10 mouse cellular contexts compared by ENCODE assay signal in the genomic region with DNA sequence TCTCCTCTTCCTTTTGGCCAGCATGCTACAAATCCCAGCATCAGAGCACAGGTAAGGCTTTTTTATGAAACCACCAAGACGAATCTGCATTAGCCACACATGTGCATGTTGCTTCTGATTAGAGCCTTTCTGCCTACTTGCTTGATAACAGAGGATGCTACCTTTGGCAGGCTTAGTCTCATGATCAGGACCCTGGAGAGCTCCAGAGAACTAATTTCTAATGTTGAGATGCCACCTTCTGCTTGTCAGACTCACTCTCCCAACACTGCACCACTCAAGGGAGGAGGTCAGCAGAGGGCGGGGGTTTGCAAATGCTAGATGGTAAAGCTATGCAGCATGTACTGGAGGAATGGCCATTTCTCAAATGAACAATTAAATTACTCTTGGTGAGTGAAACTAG.
DNase-seq lines count a peak whose midpoint lies in the region; ATAC-seq and TF ChIP-seq lines count a peak whose summit lies in the region.
"Had no signal": no experiment of that assay in that cellular context is flagged by ENCODE, and none has a peak within 500 bp of the region (broad histone marks: within the 10 kb centered on the region; RNA-seq: fewer than 3 reads in every experiment).

No protein-coding gene starts in this region.

- no peak overlapping the region for H3K4me2 ChIP-seq in kidney, embryonic 15.5 days
- no peak overlapping the region for H3K4me2 ChIP-seq in limb, embryonic 14.5 days (replicated peaks; ENCODE audit: low read depth, low read length, severe bottlenecking)
- H3K4me2 ChIP-seq: heart, embryonic 12.5 days; hindbrain, embryonic 15.5 days; liver, embryonic 12.5 days had no signal

- in situ Hi-C loops in ES-E14 (cut with MboI; ENCODE audit: low sequenced_read_pairs in 2 of 2, unreplicated experiment in 2 of 2) = no loop called here

- no peaks in the 10 kb centered on the region for H3K36me3 ChIP-seq in kidney, embryonic 15.5 days
- H3K36me3 ChIP-seq in ES-E14 (ENCODE audit: control insufficient read depth, insufficient read depth, low read length, poor library complexity, severe bottlenecking) = no peaks in the 10 kb centered on the region
- H3K36me3 ChIP-seq in limb, embryonic 14.5 days (ENCODE audit: control insufficient read depth, insufficient read depth, low read length) = no peaks in the 10 kb centered on the region
- H3K36me3 ChIP-seq: heart, embryonic 12.5 days; hindbrain, embryonic 15.5 days; liver, embryonic 12.5 days had no signal

- WGBS in kidney, embryonic 15.5 days = 62% methylated on average over 2 of the region's 2 CpGs
- 61% methylated on average over 2 of the region's 2 CpGs for WGBS in limb, embryonic 14.5 days

- no peak overlapping the region for H3K4me3 ChIP-seq in kidney, embryonic 15.5 days (replicated peaks)
- H3K4me3 ChIP-seq in ES-E14 (ENCODE audit: insufficient read depth in 1 of 2, low read depth in 1 of 2, low read length in 2 of 2, poor library complexity in 1 of 2, severe bottlenecking in 1 of 2) = no peak overlapping the region
- no peak overlapping the region for H3K4me3 ChIP-seq in limb, embryonic 14.5 days (replicated peaks; ENCODE audit: low read length)
- H3K4me3 ChIP-seq: heart, embryonic 12.5 days; hindbrain, embryonic 15.5 days; liver, embryonic 12.5 days had no signal

- H3K9me3 ChIP-seq in kidney, embryonic 15.5 days (replicated peaks) = no peaks in the 10 kb centered on the region
- H3K9me3 ChIP-seq in ES-E14 (ENCODE audit: control insufficient read depth, insufficient read depth, low read depth, low read length) = no peaks in the 10 kb centered on the region
- H3K9me3 ChIP-seq in limb, embryonic 14.5 days (ENCODE audit: control insufficient read depth, low read length) = no peaks in the 10 kb centered on the region
- H3K9me3 ChIP-seq: heart, embryonic 12.5 days; hindbrain, embryonic 15.5 days; liver, embryonic 12.5 days had no signal

- H3K27ac ChIP-seq in kidney, embryonic 15.5 days = no peak overlapping the region
- no peak overlapping the region for H3K27ac ChIP-seq in ES-E14 (ENCODE audit: insufficient read depth, low read depth, low read length, poor library complexity, severe bottlenecking)
- H3K27ac ChIP-seq in limb, embryonic 14.5 days (replicated peaks; ENCODE audit: low read depth, low read length) = no peak overlapping the region
- H3K27ac ChIP-seq: hindbrain, embryonic 15.5 days; liver, embryonic 12.5 days had no signal

- no peaks in the 10 kb centered on the region for H3K27me3 ChIP-seq in kidney, embryonic 15.5 days
- no peaks in the 10 kb centered on the region for H3K27me3 ChIP-seq in limb, embryonic 14.5 days (ENCODE audit: control insufficient read depth, insufficient read depth, low read length)
- H3K27me3 ChIP-seq: heart, embryonic 12.5 days; hindbrain, embryonic 15.5 days; liver, embryonic 12.5 days had no signal

- no peak for TF ChIP-seq POLR2A in limb, embryonic 14.5 days (IDR thresholded peaks at IDR 0.05; ENCODE audit: borderline replicate concordance, extremely low read depth, insufficient read depth, insufficient read length)

- peak; percentile 10 for DNase-seq in kidney, postnatal 10 days
- peak; percentile 47 for DNase-seq in ES-E14 (ENCODE audit: low read depth, low spot score)
- peak; percentile 24 for DNase-seq in WW6 (ENCODE audit: low read depth, low spot score)
- peak; percentile 27 for DNase-seq in limb, embryonic 14.5 days (ENCODE audit: low spot score)
- no peak for DNase-seq in right cerebral cortex, postnatal 36 days (ENCODE audit: low spot score in 2 of 2)
- DNase-seq in spleen, postnatal 36 days (ENCODE audit: low spot score in 2 of 2) = no peak

- ATAC-seq in kidney, embryonic 15.5 days (replicated peaks; ENCODE audit: low FRiP score) = no peak
- no peak for ATAC-seq in limb, embryonic 14.5 days (ENCODE audit: low FRiP score, low read depth)
- ATAC-seq: liver, embryonic 12.5 days had no signal

- H3K9ac ChIP-seq in kidney, embryonic 15.5 days = no peak overlapping the region
- H3K9ac ChIP-seq in ES-E14 (ENCODE audit: insufficient read depth, low read depth, low read length, poor library complexity, severe bottlenecking) = no peak overlapping the region
- no peak overlapping the region for H3K9ac ChIP-seq in limb, embryonic 14.5 days (ENCODE audit: low read depth, low read length, severe bottlenecking)
- H3K9ac ChIP-seq: heart, embryonic 12.5 days; hindbrain, embryonic 15.5 days; liver, embryonic 12.5 days had no signal

- no peaks in the 10 kb centered on the region for H3K4me1 ChIP-seq in kidney, embryonic 15.5 days
- H3K4me1 ChIP-seq in ES-E14 (ENCODE audit: control insufficient read depth in 2 of 2, insufficient read depth in 2 of 2, low read length in 2 of 2, poor library complexity in 1 of 2) = no peaks in the 10 kb centered on the region
- H3K4me1 ChIP-seq in limb, embryonic 14.5 days (ENCODE audit: control insufficient read depth, insufficient read depth, low read length) = no peaks in the 10 kb centered on the region
- H3K4me1 ChIP-seq: heart, embryonic 12.5 days; hindbrain, embryonic 15.5 days; liver, embryonic 12.5 days had no signal

TF ChIP-seq in ES-E14, 5 proteins besides CTCF, POLR2A, EP300 and RAD21:
- TF ChIP-seq CHD2 (IDR thresholded peaks at IDR 0.05; ENCODE audit: low read depth, low read length) (no peak), HCFC1 (IDR thresholded peaks at IDR 0.05; ENCODE audit: borderline replicate concordance, insufficient read depth, low read length) (no peak), ZC3H11A (IDR thresholded peaks at IDR 0.05; ENCODE audit: borderline replicate concordance, low read depth, low read length) (no peak), ZNF384 (IDR thresholded peaks at IDR 0.05; ENCODE audit: low read depth, low read length) (no peak), MAFK (IDR thresholded peaks at IDR 0.05; ENCODE audit: insufficient read depth, low read depth, low read length) (no peak)

Comparison
In these comparisons a context has a peak if more than half of its experiments do, and no peak if none do; other contexts are left out.
1. DNase-seq: peak in kidney, postnatal 10 days (single experiment), ES-E14 (single experiment), WW6 (single experiment) and limb, embryonic 14.5 days (single experiment); none in right cerebral cortex, postnatal 36 days (0 of 2) and spleen, postnatal 36 days (0 of 2).